Mouse (Mus musculus) limb, embryonic 14.5 days (tissue): ENCODE measurements around the gene Ano6. TPM values are rescaled to one million over a fixed set of nuclear protein-coding genes. Genes with fewer than 3 reads are reported as not detected.

Experiments used
- ATAC-seq: fragments of 200-750 bp; cut with Nextera tagmentation; 2 replicates; pipeline ENCODE4 v1.8.0; 2017; ENCODE audit warnings: low read depth, moderate number of reproducible peaks, moderate TSS enrichment; ENCODE audit not compliant: low FRiP score
- DNase-seq: peaks from one replicate; pipeline ENCODE4 v3.0.0-alpha.2; 2015; ENCODE audit warnings: low spot score
- H3K27ac ChIP-seq: fragments of 300-500 bp; sonication (generic); replicated peaks from 2 replicates; pipeline ENCODE4 v1.5.1; 2014; ENCODE audit warnings: low read depth, mild to moderate bottlenecking, low read length, moderate library complexity, mixed read lengths
- H3K27me3 ChIP-seq: fragments of 300-500 bp; sonication (generic); 2 replicates; pipeline ENCODE4 v1.6.1; 2014; ENCODE audit warnings: low read length, mixed read lengths; ENCODE audit not compliant: control insufficient read depth, insufficient read depth
- H3K36me3 ChIP-seq: fragments of 300-500 bp; sonication (generic); 2 replicates; pipeline ENCODE4 v1.6.1; 2014; ENCODE audit warnings: mild to moderate bottlenecking, low read length, moderate library complexity, mixed read lengths; ENCODE audit not compliant: control insufficient read depth, insufficient read depth
- H3K4me1 ChIP-seq: fragments of 300-500 bp; sonication (generic); 2 replicates; pipeline ENCODE4 v1.6.1; 2014; ENCODE audit warnings: antibody characterized with exemption, low read length, mixed read lengths; ENCODE audit not compliant: control insufficient read depth, insufficient read depth
- H3K4me2 ChIP-seq: fragments of 300-500 bp; sonication (generic); replicated peaks from 2 replicates; pipeline ENCODE4 v1.6.1; 2014; ENCODE audit warnings: low read depth, mild to moderate bottlenecking, low read length, moderate library complexity; ENCODE audit not compliant: severe bottlenecking
- H3K4me3 ChIP-seq: fragments of 300-500 bp; sonication (generic); replicated peaks from 2 replicates; pipeline ENCODE4 v1.5.1; 2014; ENCODE audit warnings: low read length
- H3K9ac ChIP-seq: fragments of 300-500 bp; sonication (generic); 2 replicates; pipeline ENCODE4 v1.6.1; 2014; ENCODE audit warnings: mild to moderate bottlenecking, low read depth, low read length, moderate library complexity; ENCODE audit not compliant: severe bottlenecking
- H3K9me3 ChIP-seq: fragments of 300-500 bp; sonication (generic); 2 replicates; pipeline ENCODE4 v1.6.1; 2016; ENCODE audit warnings: low read length; ENCODE audit not compliant: control insufficient read depth
- POLR2A ChIP-seq: fragments of 200-500 bp; IDR thresholded peaks from 2 replicates; pipeline ENCODE4 v1.8.0; 2012; ENCODE audit warnings: inconsistent platforms, mild to moderate bottlenecking, moderate library complexity, borderline replicate concordance; ENCODE audit not compliant: insufficient read depth, insufficient read length; ENCODE audit errors: extremely low read depth
- WGBS: fragments of 180-500 bp; shearing (Covaris S2); extraction: QIAGEN DNeasy Blood & Tissue Kit; methylation state at CpG from one replicate; pipeline ENCODE4 v1.1.7; 2014; 5-methylcytosine and 5-hydroxymethylcytosine counted together
- polyA plus RNA-seq, 2 experiments: library from polyadenylated mRNA; depleted of rRNA in 1 of 2; stranded (reverse) in 1 of 2; unstranded in 1 of 2; fragments of >200 nt; fragmentation: Nextera tagmentation in 1 of 2; extraction: Ambion mirVana in 1 of 2; gene quantifications; 2 replicates each; pipeline versions ENCODE4 v1.2.1 to v1.2.3; 2012 to 2014

Ano6 gene
- polyA plus RNA-seq, 2 experiments: 42.1 to 52.3 TPM

- no peak for DNase-seq
- no peak overlapping the region for H3K4me3 ChIP-seq
- TF ChIP-seq POLR2A: no peak
- no peak overlapping the region for H3K9ac ChIP-seq
- H3K36me3 ChIP-seq: peaks cover 14% of the 10 kb centered on the region; the same call in 1 of the 2 replicates
- no peak for ATAC-seq
- 65% methylated on average over 17 of the region's 17 CpGs for WGBS
- H3K4me2 ChIP-seq: no peak overlapping the region
- no peaks in the 10 kb centered on the region for H3K9me3 ChIP-seq
- no peaks in the 10 kb centered on the region for H3K27me3 ChIP-seq
- H3K27ac ChIP-seq: no peak overlapping the region
- H3K4me1 ChIP-seq: peaks cover 4% of the 10 kb centered on the region; the same call in 1 of the 2 replicates
Observed at GRCm38 (mm10) chr15:95863865-95864660, 73.4 kb downstream of the Ano6 start.

GRCm38 (mm10) chr15:95865311-95866100, 74.9 kb downstream of the Ano6 start:
- ATAC-seq (no peak), DNase-seq (no peak)
- WGBS: 83% methylated on average over 17 of the region's 17 CpGs
- Histone ChIP-seq H3K4me2 (no peak overlapping the region), H3K4me1 (peaks cover 4% of the 10 kb centered on the region; the same call in 1 of the 2 replicates), H3K4me3 (no peak overlapping the region), H3K9me3 (no peaks in the 10 kb centered on the region), H3K27ac (no peak overlapping the region), H3K9ac (no peak overlapping the region), H3K36me3 (peaks cover 14% of the 10 kb centered on the region; the same call in 1 of the 2 replicates), H3K27me3 (no peaks in the 10 kb centered on the region)
- TF ChIP-seq POLR2A: no peak

GRCm38 (mm10) chr15:95868172-95868571, 77.5 kb downstream of the Ano6 start:
- H3K27ac ChIP-seq: no peak overlapping the region
- H3K36me3 ChIP-seq: peaks cover 14% of the 10 kb centered on the region; the same call in 1 of the 2 replicates
- H3K9ac ChIP-seq: no peak overlapping the region
- WGBS: 82% methylated on average over 4 of the region's 4 CpGs
- DNase-seq (no peak), ATAC-seq (no peak)
- no peak for TF ChIP-seq POLR2A
- H3K27me3 ChIP-seq: no peaks in the 10 kb centered on the region
- no peaks in the 10 kb centered on the region for H3K9me3 ChIP-seq
- no peak overlapping the region for H3K4me2 ChIP-seq
- no peak overlapping the region for H3K4me3 ChIP-seq
- peaks cover 4% of the 10 kb centered on the region; the same call in 1 of the 2 replicates for H3K4me1 ChIP-seq

GRCm38 (mm10) chr15:95869611-95870010, 79.0 kb downstream of the Ano6 start:
- no peak for TF ChIP-seq POLR2A
- H3K4me1 ChIP-seq: no peaks in the 10 kb centered on the region
- H3K9me3 ChIP-seq: no peaks in the 10 kb centered on the region
- peaks cover 6% of the 10 kb centered on the region; the same call in 1 of the 2 replicates for H3K36me3 ChIP-seq
- no peak for ATAC-seq
- no peak overlapping the region for H3K4me2 ChIP-seq
- no peak overlapping the region for H3K9ac ChIP-seq
- H3K4me3 ChIP-seq: no peak overlapping the region
- no peak for DNase-seq
- no peaks in the 10 kb centered on the region for H3K27me3 ChIP-seq
- 92% methylated on average over 5 of the region's 5 CpGs for whole genome bisulfite sequencing
- H3K27ac ChIP-seq: no peak overlapping the region

GRCm38 (mm10) chr15:95871631-95872030, 81.0 kb downstream of the Ano6 start:
- no peak overlapping the region; the same call in 1 of the 2 replicates for H3K27ac ChIP-seq
- TF ChIP-seq POLR2A: no peak
- H3K9ac ChIP-seq: no peak overlapping the region
- H3K4me2 ChIP-seq: no peak overlapping the region
- 74% methylated on average over 15 of the region's 15 CpGs for WGBS
- H3K9me3 ChIP-seq: no peaks in the 10 kb centered on the region
- ATAC-seq (no peak), DNase-seq (no peak)
- no peaks in the 10 kb centered on the region for H3K36me3 ChIP-seq
- no peaks in the 10 kb centered on the region for H3K27me3 ChIP-seq
- no peak overlapping the region for H3K4me3 ChIP-seq
- H3K4me1 ChIP-seq: no peaks in the 10 kb centered on the region
